Mouse (Mus musculus) large intestine, adult 2 months (tissue): Measurements from ENCODE around the gene Map3k7. TPM values are rescaled to one million over a fixed set of nuclear protein-coding genes. Genes with fewer than 3 reads are reported as not detected.
"Not testable (repeated sequence)": the region's sequence is repeated elsewhere in the genome, so short reads cannot be mapped to it uniquely, and the experiment has no call there.

Source experiments
- DNase-seq: peaks from one replicate; pipeline ENCODE4 v3.0.0-alpha.2; 2012; ENCODE audit warnings: low read depth, low spot score
- WGBS: fragments of 180-500 bp; shearing (Covaris S2); methylation state at CpG from one replicate; pipeline ENCODE4 v1.1.7; 2018; 5-methylcytosine and 5-hydroxymethylcytosine counted together
- polyA plus RNA-seq: library from polyadenylated mRNA; depleted of rRNA; stranded (reverse); fragments of >200 nt; gene quantifications from 2 replicates; pipeline ENCODE4 v1.2.3, GENCODE M21; 2012

Gene Map3k7
- polyA plus RNA-seq, 1 experiment: 18.4 TPM

- WGBS: 74% methylated on average over 3 of the region's 3 CpGs
These were observed 11.5 kb downstream of the Map3k7 start for GRCm38 (mm10) chr4:31975260-31975950.

GRCm38 (mm10) chr4:31981863-31982262 is 18.0 kb downstream of the Map3k7 start:
- 95% methylated on average over 8 of the region's 8 CpGs for WGBS
- no peak for DNase-seq

More at GRCm38 (mm10) chr4:31975260-31975950, 11.5 kb downstream of the Map3k7 start:
- no peak for DNase-seq

GRCm38 (mm10) chr4:31993386-31993785 is 29.5 kb downstream of the Map3k7 start:
- DNase-seq: no peak
- WGBS: 89% methylated on average over 2 of the region's 2 CpGs

- no peak for DNase-seq
- WGBS: 57% methylated on average over 1 of the region's 1 CpGs
These were observed 30.0 kb downstream of the Map3k7 start for GRCm38 (mm10) chr4:31993865-31994264.

- 95% methylated on average over 3 of the region's 3 CpGs for WGBS
- DNase-seq: no peak
These were observed 37.6 kb downstream of the Map3k7 start for GRCm38 (mm10) chr4:32001498-32001897.

GRCm38 (mm10) chr4:32004773-32005591 is 41.1 kb downstream of the Map3k7 start:
- WGBS: 89% methylated on average over 6 of the region's 6 CpGs
- no peak for DNase-seq

- no peak for DNase-seq
- 34% methylated on average over 3 of the region's 3 CpGs for WGBS
These were observed 43.3 kb downstream of the Map3k7 start for GRCm38 (mm10) chr4:32007174-32007573.

GRCm38 (mm10) chr4:32008095-32008494 is 44.2 kb downstream of the Map3k7 start:
- 81% methylated on average over 4 of the region's 4 CpGs for WGBS
- DNase-seq: no peak

- DNase-seq: no peak
- 82% methylated on average over 5 of the region's 5 CpGs for WGBS
These were observed 46.9 kb downstream of the Map3k7 start for GRCm38 (mm10) chr4:32010808-32011207.

- 88% methylated on average over 6 of the region's 6 CpGs for WGBS
- DNase-seq: no peak
These were observed 47.5 kb downstream of the Map3k7 start for GRCm38 (mm10) chr4:32011218-32011973.

GRCm38 (mm10) chr4:32021131-32021530 is 57.2 kb downstream of the Map3k7 start:
- WGBS: 88% methylated on average over 3 of the region's 3 CpGs

GRCm38 (mm10) chr4:32022321-32022720 is 58.4 kb downstream of the Map3k7 start:
- WGBS: 91% methylated on average over 6 of the region's 6 CpGs

More at GRCm38 (mm10) chr4:32021131-32021530, 57.2 kb downstream of the Map3k7 start:
- no peak for DNase-seq

GRCm38 (mm10) chr4:32024170-32024569 is 60.3 kb downstream of the Map3k7 start:
- DNase-seq: not testable (repeated sequence)
- WGBS: 80% methylated on average over 2 of the region's 2 CpGs

More at GRCm38 (mm10) chr4:32022321-32022720, 58.4 kb downstream of the Map3k7 start:
- DNase-seq: no peak

GRCm38 (mm10) chr4:32025105-32025504 is 61.2 kb downstream of the Map3k7 start:
- no peak for DNase-seq
- WGBS: 87% methylated on average over 2 of the region's 2 CpGs

- DNase-seq: no peak
- WGBS: 88% methylated on average over 9 of the region's 9 CpGs
These were observed 63.2 kb downstream of the Map3k7 start for GRCm38 (mm10) chr4:32027094-32027493.

- 40% methylated on average over 7 of the region's 7 CpGs for WGBS
- DNase-seq: no peak
These were observed 73.4 kb downstream of the Map3k7 start for GRCm38 (mm10) chr4:32037267-32037666.

- WGBS: 72% methylated on average over 15 of the region's 15 CpGs
- DNase-seq: no peak
These were observed 78.0 kb downstream of the Map3k7 start for GRCm38 (mm10) chr4:32041741-32042452.

GRCm38 (mm10) chr4:32045234-32045633 is 81.3 kb downstream of the Map3k7 start:
- DNase-seq: no peak
- WGBS: 34% methylated on average over 5 of the region's 5 CpGs

GRCm38 (mm10) chr4:32049824-32050223 is 85.9 kb downstream of the Map3k7 start:
- 64% methylated on average over 4 of the region's 4 CpGs for WGBS
- DNase-seq: no peak
